Mouse (Mus musculus) embryo, embryonic 10.5 days (tissue): ENCODE data around the gene Ltbp2.

Experiments used
- DNase-seq: peaks from one replicate; pipeline ENCODE4 v3.0.0-alpha.2; 2015; ENCODE audit warnings: low spot score

The Ltbp2 gene

GRCm38 (mm10) chr12:84756016-84756415 lies 120.3 kb downstream of the Ltbp2 start:
- no peak for DNase-seq

DNA sequence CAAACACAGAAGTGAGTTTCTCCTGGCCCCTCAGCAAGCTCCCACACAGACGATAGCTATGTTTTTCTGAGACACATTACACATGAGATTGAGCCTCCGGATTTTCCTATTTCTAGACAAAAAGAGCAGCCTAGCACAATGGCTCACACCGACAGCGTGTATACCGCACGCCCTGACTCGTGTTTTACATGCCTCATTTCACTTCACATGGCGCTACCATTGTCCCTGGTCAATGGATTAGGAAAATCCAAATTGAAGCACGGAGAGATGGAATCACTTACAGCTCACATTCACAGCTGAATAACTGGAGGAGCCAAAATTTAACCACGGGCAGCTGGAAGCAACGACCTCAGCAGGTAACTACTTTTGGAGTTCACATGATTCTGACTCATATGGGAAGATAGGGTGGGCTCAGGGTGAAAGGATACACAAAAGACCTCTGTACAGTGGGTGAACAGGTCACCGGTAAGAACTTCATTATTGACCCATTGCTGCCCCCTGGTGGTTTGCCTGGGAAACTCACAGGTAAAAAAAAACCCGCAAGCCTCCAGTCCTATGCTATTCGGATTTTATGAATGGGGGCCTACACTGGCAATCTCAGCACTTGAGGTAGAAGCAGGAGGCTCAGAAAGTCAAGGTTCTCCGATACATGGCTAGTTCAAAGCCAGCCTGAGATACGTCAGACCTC lies 121.2 kb downstream of the Ltbp2 start:
- peak; percentile 85 for DNase-seq

GRCm38 (mm10) chr12:84752131-84752977 lies 124.0 kb downstream of the Ltbp2 start:
- peak; percentile 50 for DNase-seq

GRCm38 (mm10) chr12:84750661-84751060 lies 125.7 kb downstream of the Ltbp2 start:
- DNase-seq = no peak

GRCm38 (mm10) chr12:84748134-84748533 lies 128.2 kb downstream of the Ltbp2 start:
- DNase-seq = no peak

- no peak for DNase-seq
These were observed 130.6 kb downstream of the Ltbp2 start for GRCm38 (mm10) chr12:84745700-84746099.

- DNase-seq = no peak
These were observed 132.8 kb downstream of the Ltbp2 start for GRCm38 (mm10) chr12:84743496-84743895.

DNA sequence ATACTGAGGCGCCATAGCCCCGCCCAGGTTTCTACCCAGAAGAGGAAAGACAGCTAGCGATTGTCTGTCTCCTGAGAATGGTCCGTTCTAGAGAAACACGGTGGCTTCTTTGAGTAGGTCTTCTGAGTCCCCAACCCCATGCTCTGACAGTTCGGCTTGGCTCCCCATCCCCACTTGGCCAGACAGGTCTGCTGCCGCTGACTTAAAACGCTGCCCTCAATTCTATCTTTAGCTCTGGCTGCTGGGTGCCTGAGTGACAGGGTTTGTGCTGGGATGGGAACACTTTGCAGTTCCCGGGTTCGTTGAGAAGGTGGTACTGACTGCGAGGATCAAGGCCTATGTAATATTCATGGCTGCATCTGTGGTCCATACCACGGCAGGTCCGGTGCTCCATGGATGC lies 143.0 kb downstream of the Ltbp2 start:
- DNase-seq = no peak
